Mouse (Mus musculus) hindbrain, embryonic 14.5 days (tissue): ENCODE measurements around the gene Skap2. TPM values are rescaled to one million over a fixed set of nuclear protein-coding genes. Genes with fewer than 3 reads are reported as not detected.

Experiments
- ATAC-seq: fragments of 200-750 bp; cut with Nextera tagmentation; 2 replicates; pipeline ENCODE4 v1.8.0; 2017; ENCODE audit warnings: moderate number of reproducible peaks, mild to moderate bottlenecking, moderate TSS enrichment, moderate library complexity; ENCODE audit not compliant: low FRiP score
- DNase-seq: peaks from one replicate; pipeline ENCODE4 v3.0.0-alpha.2; 2015; ENCODE audit warnings: low spot score
- H3K27ac ChIP-seq: fragments of 300-500 bp; sonication (generic); 2 replicates; pipeline ENCODE4 v1.5.1; 2014; ENCODE audit warnings: mild to moderate bottlenecking, moderate library complexity
- H3K27me3 ChIP-seq: fragments of 300-500 bp; sonication (generic); 2 replicates; pipeline ENCODE4 v1.6.1; 2014; ENCODE audit warnings: mild to moderate bottlenecking, low read length, mixed read lengths; ENCODE audit not compliant: control insufficient read depth, insufficient read depth
- H3K36me3 ChIP-seq: fragments of 300-500 bp; sonication (generic); replicated peaks from 2 replicates; pipeline ENCODE4 v1.6.1; 2014; ENCODE audit not compliant: control insufficient read depth, insufficient read depth
- H3K4me1 ChIP-seq: fragments of 300-500 bp; sonication (generic); replicated peaks from 2 replicates; pipeline ENCODE4 v1.6.1; 2014; ENCODE audit warnings: antibody characterized with exemption, low read length, mixed read lengths; ENCODE audit not compliant: control insufficient read depth, insufficient read depth
- H3K4me2 ChIP-seq: fragments of 300-500 bp; sonication (generic); replicated peaks from 2 replicates; pipeline ENCODE4 v1.6.1; 2014; ENCODE audit warnings: mild to moderate bottlenecking, moderate library complexity
- H3K4me3 ChIP-seq: fragments of 300-500 bp; sonication (generic); replicated peaks from 2 replicates; pipeline ENCODE4 v1.5.1; 2014; ENCODE audit warnings: mild to moderate bottlenecking, low read length
- H3K9ac ChIP-seq: fragments of 300-500 bp; sonication (generic); 2 replicates; pipeline ENCODE4 v1.6.1; 2014
- H3K9me3 ChIP-seq: fragments of 300-500 bp; sonication (generic); 2 replicates; pipeline ENCODE4 v1.6.1; 2016; ENCODE audit warnings: low read length; ENCODE audit not compliant: control insufficient read depth
- WGBS: fragments of 180-500 bp; shearing (Covaris S2); extraction: QIAGEN DNeasy Blood & Tissue Kit; methylation state at CpG from one replicate; pipeline ENCODE4 v1.1.7; 2014; 5-methylcytosine and 5-hydroxymethylcytosine counted together
- polyA plus RNA-seq: library from polyadenylated mRNA; unstranded; fragments of >200 nt; fragmentation: Nextera tagmentation; extraction: Ambion mirVana; gene quantifications from 2 replicates; pipeline ENCODE4 v1.2.1, GENCODE M21; 2014

Gene Skap2
- polyA plus RNA-seq, 1 experiment from 2014 or later, result 38.6 TPM

DNA sequence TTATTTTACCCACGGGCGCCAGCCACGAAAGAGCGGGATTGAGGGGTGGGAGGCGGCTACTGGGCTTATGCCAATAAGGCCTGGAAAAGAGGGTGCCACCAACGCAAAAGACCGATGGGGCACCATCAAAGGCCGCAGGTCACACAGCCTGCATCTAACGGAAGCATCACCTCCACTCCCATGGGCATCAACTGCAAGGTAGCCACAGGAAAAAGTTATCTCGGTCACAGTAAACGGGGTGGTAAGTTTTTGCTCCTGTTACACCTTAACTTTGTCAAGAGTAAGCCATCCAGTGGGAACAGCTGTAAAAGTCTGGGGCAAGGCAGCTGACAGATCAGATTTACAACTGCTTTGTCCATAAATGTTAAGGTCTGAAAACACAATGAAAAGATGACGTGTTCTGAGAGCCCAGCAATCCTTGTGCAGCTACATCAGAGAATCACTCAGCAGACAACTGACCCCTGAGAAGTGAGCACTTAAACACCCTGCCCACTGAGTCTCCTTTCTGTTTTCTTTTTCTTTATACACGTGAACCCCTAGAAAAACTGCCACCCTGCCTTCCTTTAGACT is 5.6 kb downstream of the Skap2 start:
- peaks cover 74% of the 10 kb centered on the region for H3K27me3 ChIP-seq
- ATAC-seq (no peak), DNase-seq (no peak)
- peak overlapping the region; percentile 49 for H3K4me2 ChIP-seq
- H3K4me1 ChIP-seq, result peaks cover 4% of the 10 kb centered on the region
- H3K9ac ChIP-seq, result peak overlapping the region; percentile 44
- no peaks in the 10 kb centered on the region for H3K36me3 ChIP-seq
- no peaks in the 10 kb centered on the region for H3K9me3 ChIP-seq
- peak overlapping the region; percentile 9; the same call in 1 of the 2 replicates for H3K4me3 ChIP-seq
- peak overlapping the region; percentile 67 for H3K27ac ChIP-seq
- 6% methylated on average over 13 of the region's 13 CpGs for WGBS

GRCm38 (mm10) chr6:52005963-52006648 is 6.2 kb downstream of the Skap2 start:
- no peak for ATAC-seq
- peak overlapping the region; percentile 49 for H3K4me2 ChIP-seq
- peak; percentile 66 for DNase-seq
- peaks cover 75% of the 10 kb centered on the region for H3K27me3 ChIP-seq
- peak overlapping the region; percentile 44 for H3K9ac ChIP-seq
- H3K9me3 ChIP-seq, result no peaks in the 10 kb centered on the region
- peak overlapping the region; percentile 67 for H3K27ac ChIP-seq
- WGBS, result 3% methylated on average over 19 of the region's 19 CpGs
- peak overlapping the region; percentile 9; the same call in 1 of the 2 replicates for H3K4me3 ChIP-seq
- no peaks in the 10 kb centered on the region; the same call in none of the 2 replicates for H3K4me1 ChIP-seq
- H3K36me3 ChIP-seq, result no peaks in the 10 kb centered on the region

- DNase-seq (peak; percentile 26), ATAC-seq (no peak)
- Histone ChIP-seq H3K4me3 (no peak overlapping the region), H3K4me1 (no peaks in the 10 kb centered on the region; the same call in none of the 2 replicates), H3K4me2 (peak overlapping the region; percentile 49), H3K27ac (no peak overlapping the region; the same call in 1 of the 2 replicates), H3K9ac (no peak overlapping the region), H3K36me3 (no peaks in the 10 kb centered on the region), H3K27me3 (peaks cover 73% of the 10 kb centered on the region), H3K9me3 (no peaks in the 10 kb centered on the region)
- WGBS, result 15% methylated on average over 8 of the region's 8 CpGs
Observed at GRCm38 (mm10) chr6:52005616-52005962, 6.8 kb downstream of the Skap2 start.

DNA sequence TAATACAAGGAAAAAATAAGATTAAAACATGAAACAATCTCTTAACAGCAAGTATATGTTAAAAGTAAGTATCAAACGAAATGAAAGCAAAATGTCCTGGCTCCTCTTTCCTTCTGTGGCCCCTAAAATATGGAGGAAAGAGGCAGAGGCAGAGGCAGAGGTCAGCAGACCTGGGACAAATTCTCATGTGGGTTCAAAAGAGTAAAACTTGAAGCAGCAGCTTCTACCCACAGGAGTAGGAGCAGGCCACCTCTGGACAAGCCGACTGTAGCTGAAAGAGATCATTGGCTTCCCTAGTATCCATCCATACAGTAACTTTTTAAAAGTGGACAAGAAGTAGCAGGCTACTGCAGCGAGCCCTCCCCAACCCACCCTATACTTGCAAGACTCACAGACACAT is 7.4 kb downstream of the Skap2 start:
- Histone ChIP-seq H3K9ac (no peak overlapping the region), H3K36me3 (no peaks in the 10 kb centered on the region), H3K4me3 (no peak overlapping the region), H3K9me3 (no peaks in the 10 kb centered on the region), H3K4me1 (no peaks in the 10 kb centered on the region; the same call in none of the 2 replicates), H3K4me2 (peak overlapping the region; percentile 19; the same call in 1 of the 2 replicates), H3K27ac (no peak overlapping the region), H3K27me3 (peaks cover 67% of the 10 kb centered on the region)
- ATAC-seq (no peak), DNase-seq (no peak)
- WGBS, result 41% methylated on average over 3 of the region's 3 CpGs

DNA sequence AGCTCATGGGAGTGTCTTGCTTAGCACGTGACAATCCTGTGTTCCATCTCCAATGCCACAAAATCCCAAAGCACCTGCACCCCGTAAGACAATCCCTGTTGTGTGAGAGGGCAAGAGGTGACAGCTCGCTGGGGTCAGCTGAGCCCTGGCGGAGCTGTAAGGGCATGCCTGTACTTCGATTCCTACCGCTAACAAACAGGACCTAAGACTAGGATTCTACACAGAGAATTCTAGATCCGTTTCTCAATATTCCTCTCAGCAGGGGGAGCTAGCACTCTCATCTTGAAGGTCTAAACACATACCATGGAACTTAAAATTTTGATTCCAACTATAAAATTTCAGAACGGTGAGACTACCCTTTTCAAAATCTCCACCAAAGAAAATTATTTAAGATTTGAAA is 9.7 kb downstream of the Skap2 start:
- Histone ChIP-seq H3K27me3 (peaks cover 45% of the 10 kb centered on the region), H3K9ac (no peak overlapping the region), H3K27ac (no peak overlapping the region), H3K9me3 (no peaks in the 10 kb centered on the region), H3K36me3 (no peaks in the 10 kb centered on the region), H3K4me2 (no peak overlapping the region; the same call in 1 of the 2 replicates), H3K4me3 (no peak overlapping the region), H3K4me1 (no peaks in the 10 kb centered on the region; the same call in none of the 2 replicates)
- WGBS, result 34% methylated on average over 8 of the region's 8 CpGs
- peak; percentile 77 for DNase-seq
- no peak for ATAC-seq

GRCm38 (mm10) chr6:51999157-51999478 is 13.2 kb downstream of the Skap2 start:
- Histone ChIP-seq H3K4me3 (no peak overlapping the region), H3K27me3 (peaks cover 22% of the 10 kb centered on the region), H3K4me2 (no peak overlapping the region), H3K9ac (no peak overlapping the region), H3K9me3 (no peaks in the 10 kb centered on the region), H3K27ac (no peak overlapping the region), H3K36me3 (no peaks in the 10 kb centered on the region), H3K4me1 (no peaks in the 10 kb centered on the region)
- ATAC-seq (no peak), DNase-seq (no peak)
- WGBS, result 63% methylated on average over 4 of the region's 4 CpGs

- Histone ChIP-seq H3K9ac (no peak overlapping the region), H3K4me3 (no peak overlapping the region), H3K27me3 (peaks cover 16% of the 10 kb centered on the region), H3K27ac (no peak overlapping the region), H3K36me3 (no peaks in the 10 kb centered on the region), H3K4me2 (no peak overlapping the region), H3K9me3 (no peaks in the 10 kb centered on the region), H3K4me1 (no peaks in the 10 kb centered on the region)
- peak; percentile 57 for DNase-seq
- 46% methylated on average over 7 of the region's 7 CpGs for WGBS
- ATAC-seq, result no peak
Observed at GRCm38 (mm10) chr6:51998409-51999156, 13.8 kb downstream of the Skap2 start.

GRCm38 (mm10) chr6:51987999-51988398 is 24.4 kb downstream of the Skap2 start:
- no peak overlapping the region for H3K4me3 ChIP-seq
- no peak overlapping the region for H3K9ac ChIP-seq
- H3K27ac ChIP-seq, result no peak overlapping the region
- H3K4me1 ChIP-seq, result no peaks in the 10 kb centered on the region
- DNase-seq (no peak), ATAC-seq (no peak)
- no peak overlapping the region for H3K4me2 ChIP-seq
- no peaks in the 10 kb centered on the region for H3K27me3 ChIP-seq
- H3K36me3 ChIP-seq, result no peaks in the 10 kb centered on the region
- H3K9me3 ChIP-seq, result no peaks in the 10 kb centered on the region
- 87% methylated on average over 2 of the region's 2 CpGs for WGBS

DNA sequence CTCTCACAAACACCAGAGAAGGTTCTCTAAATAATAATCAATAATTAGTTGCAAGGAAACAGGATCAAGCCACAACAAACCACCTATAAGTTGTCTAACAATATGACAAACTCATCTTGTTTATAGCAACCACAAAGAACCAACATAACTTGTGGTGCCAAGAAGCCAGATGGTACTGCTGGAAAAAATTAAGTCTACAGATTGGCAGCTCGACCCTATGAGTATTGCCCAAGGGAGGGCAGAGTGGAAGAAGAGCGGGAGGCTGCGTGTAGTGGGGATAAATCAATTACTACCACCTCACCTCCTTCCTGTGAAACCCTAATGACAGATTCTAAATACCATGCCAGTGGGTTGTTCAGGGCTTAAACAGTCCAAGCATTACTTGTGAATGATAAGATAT is 34.7 kb downstream of the Skap2 start:
- Histone ChIP-seq H3K27me3 (no peaks in the 10 kb centered on the region), H3K4me2 (no peak overlapping the region), H3K9me3 (no peaks in the 10 kb centered on the region), H3K9ac (no peak overlapping the region), H3K4me3 (no peak overlapping the region), H3K4me1 (no peaks in the 10 kb centered on the region; the same call in 1 of the 2 replicates), H3K36me3 (no peaks in the 10 kb centered on the region), H3K27ac (no peak overlapping the region)
- DNase-seq (no peak), ATAC-seq (no peak)
- 41% methylated on average over 3 of the region's 3 CpGs for WGBS
